Mouse (Mus musculus): ENCODE measurements around the gene Thsd4. TPM values are rescaled to one million over a fixed set of nuclear protein-coding genes. Genes with fewer than 3 reads are reported as not detected.

Gene Thsd4
- total RNA-seq, 2 experiments from 2014 or later: 10.1 to 10.6 TPM

DNA sequence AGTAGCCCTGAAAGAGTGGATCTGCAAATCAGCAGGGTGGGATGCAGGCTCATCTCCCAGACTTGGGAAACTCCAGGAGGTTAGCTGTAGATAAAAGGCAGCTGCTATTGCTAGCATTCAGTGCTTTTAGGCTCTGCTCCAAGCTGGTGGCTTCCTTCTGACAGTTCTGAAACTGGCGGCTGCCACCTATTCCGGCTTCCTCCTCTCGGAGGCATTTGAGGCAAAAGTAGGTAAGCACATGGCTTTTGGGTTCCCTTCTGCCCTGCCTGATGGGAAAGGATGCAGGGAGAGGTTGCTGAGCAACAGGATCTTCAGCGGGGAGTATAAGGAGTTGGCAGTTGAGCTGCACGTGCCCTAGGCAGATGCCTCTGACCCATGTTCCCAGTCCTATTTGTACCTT is 65.2 kb downstream of the Thsd4 start:
- DNase-seq: no peak

GRCm38 (mm10) chr9:60454406-60455076 is 67.3 kb downstream of the Thsd4 start:
- no peak for DNase-seq

DNA sequence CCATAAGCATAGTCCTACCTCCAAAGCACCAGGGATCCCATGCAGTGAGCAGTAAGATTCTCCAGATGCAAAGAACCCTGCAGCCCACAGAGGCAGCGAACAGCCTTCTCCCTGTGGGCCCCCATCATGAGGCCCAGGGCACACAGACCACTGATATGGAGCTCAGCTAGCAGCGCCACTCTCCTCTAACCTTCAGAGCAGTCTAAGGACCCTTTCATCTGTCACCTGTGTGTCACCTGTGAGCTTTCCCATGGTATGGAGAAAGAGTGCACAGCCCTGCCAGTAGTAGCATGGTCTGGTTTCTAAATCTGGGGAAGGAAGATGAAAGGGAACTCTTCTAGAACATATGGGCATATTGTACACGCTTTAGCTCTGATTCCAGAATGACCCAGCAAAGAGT is 72.3 kb downstream of the Thsd4 start:
- no peak for DNase-seq

DNA sequence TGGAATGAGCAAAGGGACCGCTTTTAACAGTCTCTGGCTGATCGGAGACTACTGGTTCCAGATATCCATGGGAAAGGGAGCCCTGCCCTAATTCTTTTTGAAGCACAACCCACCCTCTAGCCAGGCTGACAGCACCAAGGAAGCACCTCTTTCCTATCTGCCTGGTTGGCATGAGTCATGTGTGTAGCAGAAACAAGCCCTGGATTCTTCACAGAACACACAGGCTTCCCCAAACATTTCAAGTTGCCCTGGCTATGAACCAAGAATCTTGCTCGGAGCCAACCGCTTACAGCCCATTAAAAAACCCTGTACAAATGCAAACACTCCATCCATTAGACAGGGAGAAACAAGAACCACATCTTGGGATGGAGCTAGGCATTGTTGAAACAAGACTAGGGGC is 76.0 kb downstream of the Thsd4 start:
- DNase-seq: no peak

DNA sequence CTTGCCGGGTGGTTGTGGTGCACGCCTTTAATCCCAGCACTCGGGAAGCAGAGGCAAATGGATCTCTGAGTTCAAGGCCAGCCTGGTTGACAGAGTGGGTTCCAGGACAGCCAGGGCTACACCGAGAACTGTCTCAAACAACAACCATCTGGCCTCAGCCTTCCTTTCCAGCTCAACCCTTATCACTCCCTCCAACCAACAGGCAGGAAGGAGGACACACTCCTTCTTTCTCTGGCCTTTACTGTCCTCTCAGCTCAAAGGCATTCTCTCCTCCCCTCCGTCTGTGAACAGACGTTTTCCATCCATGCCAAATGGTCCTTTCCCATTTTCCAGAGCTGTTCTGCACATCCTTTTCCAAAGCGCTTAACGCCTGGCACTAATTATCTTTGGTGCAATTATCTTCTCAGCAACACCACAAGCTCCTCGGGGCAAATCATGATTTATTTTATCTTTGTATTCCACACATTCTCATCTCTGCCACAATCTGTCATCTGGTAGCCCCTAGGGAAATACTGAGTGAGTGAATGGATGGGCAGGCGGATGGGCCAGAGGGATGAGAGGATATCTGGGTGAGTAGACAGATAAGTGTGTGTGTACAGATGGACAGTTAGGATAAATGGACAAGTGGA is 80.5 kb downstream of the Thsd4 start:
- DNase-seq: no peak

DNA sequence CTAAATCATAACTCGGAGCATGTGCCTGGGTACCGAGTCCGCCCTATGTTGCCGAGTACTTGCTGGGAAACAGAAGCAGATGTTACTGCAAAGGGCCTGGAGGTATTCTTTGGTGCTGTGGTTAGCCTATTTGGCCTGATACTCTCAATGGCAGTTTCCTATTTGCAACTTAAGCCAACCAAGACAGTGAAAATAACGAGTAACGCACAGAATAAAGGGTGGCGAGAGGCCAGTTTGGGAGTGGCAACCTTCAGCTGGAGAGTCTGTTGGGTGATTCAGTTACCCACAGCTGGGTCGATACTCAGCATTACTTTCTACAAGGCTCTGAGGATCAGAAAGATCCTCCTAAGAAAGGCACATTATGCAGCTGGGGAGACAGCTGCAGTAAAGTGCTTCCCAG is 81.3 kb downstream of the Thsd4 start:
- DNase-seq: no peak

DNA sequence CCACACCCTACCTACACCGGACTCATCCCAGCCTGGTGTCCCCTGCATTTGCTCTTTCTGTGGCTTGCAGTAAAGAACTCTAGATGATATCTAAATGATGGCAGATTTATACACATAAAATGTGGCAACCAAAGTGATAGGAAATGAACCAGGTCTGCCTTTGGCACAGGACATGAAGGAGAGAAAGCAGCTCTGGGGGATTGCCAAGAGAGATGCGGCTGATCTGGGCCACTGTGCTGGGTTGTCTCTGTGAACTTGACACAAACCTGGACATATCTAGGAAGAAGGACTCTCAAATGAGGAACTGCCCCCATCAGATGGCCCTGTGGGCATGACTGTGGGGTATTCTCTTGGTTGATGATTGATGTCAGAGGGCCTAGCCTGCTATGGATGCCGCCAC is 85.6 kb downstream of the Thsd4 start:
- no peak for DNase-seq

- no peak for DNase-seq
Observed at GRCm38 (mm10) chr9:60434093-60434492, 87.8 kb downstream of the Thsd4 start.

- DNase-seq: no peak
Observed at GRCm38 (mm10) chr9:60431924-60432323, 89.9 kb downstream of the Thsd4 start.

- DNase-seq: no peak
Observed at GRCm38 (mm10) chr9:60430017-60430416, 91.8 kb downstream of the Thsd4 start.

GRCm38 (mm10) chr9:60414076-60414755 is 107.6 kb downstream of the Thsd4 start:
- DNase-seq: no peak

GRCm38 (mm10) chr9:60410872-60411635 is 110.8 kb downstream of the Thsd4 start:
- no peak for DNase-seq

DNA sequence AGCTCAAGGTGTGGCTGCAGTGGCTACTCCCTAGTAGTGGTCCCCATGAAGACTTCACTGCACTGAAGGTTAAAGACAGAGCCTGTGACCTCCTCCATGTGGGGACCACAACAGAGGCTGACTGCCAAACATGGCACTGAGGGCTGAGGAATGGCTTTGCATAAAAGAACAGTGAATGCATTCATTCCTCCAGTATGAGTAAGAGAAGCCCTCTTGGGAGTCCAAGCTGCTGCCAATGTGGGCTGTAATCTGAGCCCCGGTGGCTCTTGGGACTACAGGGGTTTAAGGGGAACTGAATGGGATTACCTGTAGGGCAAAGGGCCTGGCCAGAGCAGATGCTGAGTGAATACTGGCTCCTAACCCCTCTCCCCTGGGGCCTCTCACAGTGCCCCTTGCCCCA is 114.5 kb downstream of the Thsd4 start:
- peak; percentile 56 for DNase-seq

DNA sequence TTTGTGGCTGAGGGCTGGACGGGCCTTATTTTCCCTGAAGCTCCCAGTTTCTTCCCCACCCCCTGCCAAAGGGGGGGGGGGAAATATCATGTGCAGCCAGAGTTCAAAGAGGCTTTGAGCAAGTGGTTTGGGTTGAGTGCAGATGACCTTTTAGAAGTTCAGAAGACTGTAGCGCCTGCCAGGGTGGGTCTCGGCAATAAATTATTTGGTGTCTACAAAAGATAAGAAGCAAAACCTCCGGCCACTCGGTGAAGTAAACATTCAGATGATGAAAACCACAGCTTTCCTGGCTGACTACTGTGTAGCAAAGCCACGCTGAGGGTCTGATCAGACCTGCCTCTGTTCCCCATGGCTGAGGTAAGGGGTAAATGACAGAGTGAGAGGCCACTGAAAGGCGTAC is 116.1 kb downstream of the Thsd4 start:
- peak; percentile 34 for DNase-seq

DNA sequence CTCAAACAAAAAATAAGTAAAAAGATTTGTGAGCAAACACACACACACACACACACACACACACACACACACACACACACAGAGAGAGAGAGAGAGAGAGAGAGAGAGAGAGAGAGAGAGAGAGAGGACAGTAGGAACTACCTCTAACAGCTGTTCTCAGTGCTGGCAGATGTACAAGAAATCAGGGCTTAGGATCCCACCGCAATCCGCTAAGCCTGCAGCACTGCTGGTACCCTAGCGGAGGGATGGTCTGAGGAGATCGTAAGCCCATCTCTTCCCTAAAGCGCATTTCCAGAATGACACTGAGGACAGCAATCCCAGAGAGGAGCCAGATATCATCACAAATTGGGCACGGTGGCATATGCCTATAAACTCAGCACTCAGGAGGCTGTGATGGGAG is 119.2 kb downstream of the Thsd4 start:
- no peak for DNase-seq

GRCm38 (mm10) chr9:60400001-60400400 is 121.8 kb downstream of the Thsd4 start:
- no peak for DNase-seq

DNA sequence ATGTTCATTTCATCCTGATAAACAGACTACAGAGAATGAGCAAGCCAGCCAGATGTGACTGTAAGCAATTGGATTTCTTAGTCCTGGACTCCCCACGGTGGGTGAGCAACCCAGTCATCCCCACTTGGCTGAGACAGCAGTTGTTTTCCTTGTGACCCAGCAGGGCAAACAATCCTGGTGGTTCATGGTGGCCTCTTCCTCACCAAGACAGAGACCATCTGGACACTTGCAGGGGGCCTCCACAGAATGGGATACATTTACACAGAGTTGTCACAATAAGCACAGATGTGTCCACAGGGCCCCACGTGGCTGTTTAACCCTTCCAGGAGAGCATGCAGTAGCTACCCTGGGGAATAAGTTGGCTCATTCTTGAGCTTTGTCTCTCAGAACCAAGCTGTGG is 123.8 kb downstream of the Thsd4 start:
- DNase-seq: no peak

DNA sequence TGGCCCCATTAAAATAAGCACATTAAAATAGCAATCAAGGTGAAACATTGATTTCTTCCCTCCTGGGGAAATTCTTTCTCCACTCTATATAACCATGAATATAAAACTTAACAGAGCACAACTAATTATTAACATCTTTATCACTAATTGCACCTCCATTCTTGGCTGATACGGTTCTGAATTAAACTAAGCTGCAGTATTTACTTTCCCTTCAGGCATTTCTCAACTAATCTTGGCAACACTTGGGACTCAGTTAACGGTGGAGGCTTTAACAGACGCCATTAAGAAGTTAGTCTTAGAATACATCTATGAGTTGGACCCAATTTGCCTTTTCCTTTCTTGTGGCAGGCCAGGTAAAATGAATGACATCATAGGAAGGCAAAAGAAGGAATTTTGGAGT is 125.8 kb downstream of the Thsd4 start:
- DNase-seq: no peak

DNA sequence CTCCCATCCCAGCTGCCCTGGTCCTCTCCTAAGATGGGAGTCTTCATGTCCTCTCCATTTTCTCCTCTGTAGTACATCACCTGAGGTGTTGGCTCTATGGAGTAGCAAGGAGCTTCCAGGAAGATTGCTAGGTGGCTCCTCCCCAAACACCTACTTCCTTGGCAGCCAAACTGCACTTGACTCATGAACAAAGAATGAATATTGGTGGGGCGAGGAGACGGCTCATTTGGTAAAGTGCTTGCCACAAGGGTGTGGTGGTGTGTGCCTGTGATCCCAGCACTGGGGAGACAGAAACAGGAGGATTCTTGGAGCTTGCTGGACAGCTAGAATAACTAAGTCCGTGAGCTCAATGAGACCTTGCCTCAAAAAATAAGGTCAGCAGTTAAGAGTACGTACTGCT is 128.9 kb downstream of the Thsd4 start:
- no peak for DNase-seq

DNA sequence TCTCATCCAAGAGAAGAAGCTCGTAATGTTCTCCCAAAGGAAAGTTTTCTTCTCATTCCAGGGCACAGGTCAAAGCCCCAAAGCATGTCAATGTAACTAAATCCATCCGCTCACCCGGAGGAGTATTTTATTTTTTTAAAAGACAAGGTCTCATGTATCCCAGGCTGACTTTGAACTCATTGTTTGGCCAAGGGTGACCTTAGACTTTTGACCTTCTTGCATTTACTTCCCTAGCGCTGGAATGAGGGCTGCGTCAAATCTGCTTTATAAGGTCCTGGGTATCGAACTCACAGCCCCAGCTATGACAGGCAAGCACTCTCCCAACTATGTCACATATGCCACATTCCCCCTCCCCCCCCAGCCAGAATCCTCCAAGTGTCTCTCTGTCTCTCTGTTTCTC is 137.1 kb downstream of the Thsd4 start:
- DNase-seq: no peak

DNA sequence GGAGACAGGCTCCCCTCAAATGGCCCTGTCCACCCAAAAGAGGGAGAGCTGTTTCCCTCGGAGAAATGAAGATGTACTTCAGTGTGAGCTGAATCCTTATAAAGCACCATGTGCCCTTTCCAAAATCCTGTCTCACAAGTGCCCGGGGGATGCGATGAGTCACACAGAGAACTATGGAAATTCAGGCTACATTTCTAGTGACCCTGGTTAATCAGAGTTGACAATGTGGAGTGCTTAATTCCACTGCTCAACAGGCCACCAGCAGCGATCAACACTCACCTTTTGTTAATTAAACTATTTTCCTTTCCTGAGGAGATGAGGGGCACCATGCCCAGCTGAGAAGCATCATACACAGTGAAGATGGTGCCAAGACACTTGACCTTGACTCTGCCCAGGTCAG is 138.9 kb downstream of the Thsd4 start:
- no peak for DNase-seq

DNA sequence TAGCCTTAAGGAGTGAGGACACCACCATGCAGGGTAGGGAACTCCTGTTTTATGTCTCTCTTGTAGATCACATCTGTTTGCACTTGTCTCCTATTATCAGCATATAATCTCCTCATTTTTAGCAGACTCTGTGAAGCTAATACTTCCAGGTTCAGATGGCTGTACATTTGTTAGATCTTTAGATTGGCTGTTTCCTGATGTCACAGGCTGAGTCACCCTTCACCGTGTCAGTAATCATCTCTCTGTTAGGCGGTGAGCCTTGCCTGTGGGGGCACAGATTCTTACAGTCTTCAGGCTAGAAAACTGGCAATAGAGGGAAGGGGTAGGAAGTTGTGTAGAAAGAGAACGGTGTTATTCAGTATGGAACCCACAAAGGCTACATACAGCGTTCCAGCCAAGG is 139.3 kb downstream of the Thsd4 start:
- DNase-seq: no peak

GRCm38 (mm10) chr9:60381010-60381409 is 140.8 kb downstream of the Thsd4 start:
- no peak for DNase-seq
